In genomic region chr2:178188988-178189387, GRCm38 (mm10) we compare ENCODE assay signal across 21 mouse cellular contexts.
DNase-seq lines count a peak whose midpoint lies in the region; ATAC-seq and TF ChIP-seq lines count a peak whose summit lies in the region.
"Had no signal": no experiment of that assay in that cellular context is flagged by ENCODE, and none has a peak within 500 bp of the region (broad histone marks: within the 10 kb centered on the region; RNA-seq: fewer than 3 reads in every experiment).

No protein-coding gene starts in this region.

- no peak for DNase-seq in hindbrain, embryonic 11.5 days (ENCODE audit: low spot score)
- no peak for DNase-seq in neural tube, embryonic 10.5 days (ENCODE audit: extremely low spot score, low spot score)
- peak; percentile 24 for DNase-seq in forebrain, postnatal 0 days
- no peak for DNase-seq in cerebellum, postnatal 25 days
- DNase-seq: adrenal gland, postnatal 14 days; cerebellum, adult 11-12 months; gastrocnemius, postnatal 25 days; heart, postnatal 4 days; kidney, postnatal 36 days; layer of hippocampus, postnatal 36 days; right cerebral cortex, adult 18-20 months had no signal

- 54% methylated on average over 2 of the region's 2 CpGs for WGBS in hindbrain, embryonic 16.5 days
- WGBS in hindbrain, embryonic 11.5 days = 61% methylated on average over 2 of the region's 2 CpGs
- WGBS in neural tube, embryonic 15.5 days = 64% methylated on average over 2 of the region's 2 CpGs
- WGBS in forebrain, postnatal 0 days = 45% methylated on average over 2 of the region's 2 CpGs

- no peak for ATAC-seq in hindbrain, embryonic 16.5 days
- no peak for ATAC-seq in hindbrain, embryonic 11.5 days (ENCODE audit: low FRiP score)
- ATAC-seq in neural tube, embryonic 15.5 days (ENCODE audit: low FRiP score) = no peak
- ATAC-seq in forebrain, postnatal 0 days = peak; percentile 64; the same call in 1 of the 2 replicates
- ATAC-seq in activated CD4-positive, CD25-positive, alpha-beta regulatory T cell, adult 4 months = no peak
- ATAC-seq: intestine, embryonic 16.5 days had no signal

- no peak overlapping the region for H3K4me2 ChIP-seq in hindbrain, embryonic 16.5 days (ENCODE audit: low read length)
- H3K4me2 ChIP-seq in hindbrain, embryonic 11.5 days (replicated peaks; ENCODE audit: low read depth, low read length) = no peak overlapping the region
- no peak overlapping the region for H3K4me2 ChIP-seq in neural tube, embryonic 15.5 days
- H3K4me2 ChIP-seq in forebrain, postnatal 0 days (ENCODE audit: low read depth) = no peak overlapping the region
- H3K4me2 ChIP-seq: heart, embryonic 15.5 days; limb, embryonic 15.5 days; liver, embryonic 15.5 days had no signal

- no peaks in the 10 kb centered on the region for H3K36me3 ChIP-seq in hindbrain, embryonic 16.5 days (ENCODE audit: control insufficient read depth, insufficient read depth, low read length)
- no peaks in the 10 kb centered on the region for H3K36me3 ChIP-seq in hindbrain, embryonic 11.5 days (ENCODE audit: control insufficient read depth, insufficient read depth, low read length)
- no peaks in the 10 kb centered on the region for H3K36me3 ChIP-seq in neural tube, embryonic 15.5 days
- H3K36me3 ChIP-seq in forebrain, postnatal 0 days (ENCODE audit: insufficient read depth) = no peaks in the 10 kb centered on the region
- H3K36me3 ChIP-seq: embryonic facial prominence, embryonic 10.5 days; G1E; heart, embryonic 15.5 days; limb, embryonic 15.5 days; liver, embryonic 15.5 days had no signal

- H3K27me3 ChIP-seq in hindbrain, embryonic 16.5 days (replicated peaks; ENCODE audit: control insufficient read depth, insufficient read depth, low read length) = no peaks in the 10 kb centered on the region
- no peaks in the 10 kb centered on the region for H3K27me3 ChIP-seq in hindbrain, embryonic 11.5 days (ENCODE audit: control insufficient read depth, insufficient read depth, low read length)
- H3K27me3 ChIP-seq in neural tube, embryonic 15.5 days (replicated peaks) = no peaks in the 10 kb centered on the region
- H3K27me3 ChIP-seq in forebrain, postnatal 0 days (ENCODE audit: insufficient read depth, low read length) = no peaks in the 10 kb centered on the region
- H3K27me3 ChIP-seq: heart, embryonic 15.5 days; limb, embryonic 15.5 days; liver, embryonic 15.5 days had no signal

- TF ChIP-seq CTCF in forebrain, postnatal 0 days (IDR thresholded peaks at IDR 0.05; ENCODE audit: low read depth) = no peak

- H3K4me3 ChIP-seq in hindbrain, embryonic 16.5 days (ENCODE audit: low read length) = no peak overlapping the region
- H3K4me3 ChIP-seq in hindbrain, embryonic 11.5 days (ENCODE audit: low read depth, low read length) = no peak overlapping the region
- H3K4me3 ChIP-seq in neural tube, embryonic 15.5 days (replicated peaks) = no peak overlapping the region
- no peak overlapping the region for H3K4me3 ChIP-seq in forebrain, postnatal 0 days (ENCODE audit: low read depth, low read length)
- H3K4me3 ChIP-seq: embryonic facial prominence, embryonic 10.5 days; heart, embryonic 15.5 days; limb, embryonic 15.5 days; liver, embryonic 15.5 days had no signal

- peaks cover 19% of the 10 kb centered on the region for H3K4me1 ChIP-seq in hindbrain, embryonic 16.5 days (ENCODE audit: control insufficient read depth, insufficient read depth, low read depth, low read length)
- no peaks in the 10 kb centered on the region for H3K4me1 ChIP-seq in hindbrain, embryonic 11.5 days (replicated peaks; ENCODE audit: control insufficient read depth, insufficient read depth, low read length)
- H3K4me1 ChIP-seq in neural tube, embryonic 15.5 days = peaks cover 22% of the 10 kb centered on the region
- H3K4me1 ChIP-seq in forebrain, postnatal 0 days (ENCODE audit: insufficient read depth) = no peaks in the 10 kb centered on the region
- H3K4me1 ChIP-seq: limb, embryonic 15.5 days; liver, embryonic 15.5 days had no signal

- no peak overlapping the region for H3K9ac ChIP-seq in hindbrain, embryonic 16.5 days (ENCODE audit: low read depth, low read length)
- no peak overlapping the region for H3K9ac ChIP-seq in hindbrain, embryonic 11.5 days (ENCODE audit: low read depth, low read length)
- no peak overlapping the region for H3K9ac ChIP-seq in neural tube, embryonic 15.5 days (replicated peaks)
- H3K9ac ChIP-seq in forebrain, postnatal 0 days = no peak overlapping the region
- H3K9ac ChIP-seq: heart, embryonic 15.5 days; limb, embryonic 15.5 days; liver, embryonic 15.5 days had no signal

- H3K9me3 ChIP-seq in hindbrain, embryonic 16.5 days (ENCODE audit: control insufficient read depth, low read length) = no peaks in the 10 kb centered on the region
- H3K9me3 ChIP-seq in hindbrain, embryonic 11.5 days (ENCODE audit: control insufficient read depth, low read length) = no peaks in the 10 kb centered on the region
- H3K9me3 ChIP-seq in neural tube, embryonic 15.5 days (replicated peaks) = no peaks in the 10 kb centered on the region
- no peaks in the 10 kb centered on the region for H3K9me3 ChIP-seq in forebrain, postnatal 0 days (ENCODE audit: low read length)
- H3K9me3 ChIP-seq: heart, embryonic 15.5 days; limb, embryonic 15.5 days; liver, embryonic 15.5 days had no signal

- H3K27ac ChIP-seq in hindbrain, embryonic 16.5 days (ENCODE audit: low read depth, low read length) = peak overlapping the region; percentile 67
- H3K27ac ChIP-seq in hindbrain, embryonic 11.5 days (ENCODE audit: low read depth, low read length) = no peak overlapping the region
- peak overlapping the region; percentile 63; the same call in 1 of the 2 replicates for H3K27ac ChIP-seq in neural tube, embryonic 15.5 days (replicated peaks)
- peak overlapping the region; percentile 40 for H3K27ac ChIP-seq in forebrain, postnatal 0 days (ENCODE audit: low read depth, low read length)
- H3K27ac ChIP-seq: embryonic facial prominence, embryonic 10.5 days; heart, embryonic 15.5 days; limb, embryonic 15.5 days; liver, embryonic 15.5 days; macrophage had no signal
